Mouse (Mus musculus) liver, postnatal 0 days (tissue): ENCODE data around the gene Cfap43. TPM values are rescaled to one million over a fixed set of nuclear protein-coding genes. Genes with fewer than 3 reads are reported as not detected.

Source experiments
- ATAC-seq: fragments of 200-750 bp; cut with Nextera tagmentation; 2 replicates; pipeline ENCODE4 v1.8.0; 2017; ENCODE audit warnings: mild to moderate bottlenecking, moderate library complexity
- DNase-seq: peaks from one replicate; pipeline ENCODE4 v3.0.0-alpha.2; 2016
- H3K27ac ChIP-seq: fragments of 300-500 bp; sonication (generic); 2 replicates; pipeline ENCODE4 v1.5.1; 2014; ENCODE audit warnings: antibody characterized with exemption, moderate library complexity, mild to moderate bottlenecking, low read depth
- H3K27me3 ChIP-seq: fragments of 300-500 bp; sonication (generic); 2 replicates; pipeline ENCODE4 v1.6.1; 2014; ENCODE audit warnings: low read length, control low read depth, mixed read lengths; ENCODE audit not compliant: insufficient read depth
- H3K36me3 ChIP-seq: fragments of 300-500 bp; sonication (generic); replicated peaks from 2 replicates; pipeline ENCODE4 v1.6.1; 2014; ENCODE audit warnings: mild to moderate bottlenecking, control low read depth, low read length, moderate library complexity, mixed read lengths; ENCODE audit not compliant: insufficient read depth
- H3K4me1 ChIP-seq: fragments of 300-500 bp; sonication (generic); 2 replicates; pipeline ENCODE4 v1.6.1; 2014; ENCODE audit warnings: antibody characterized with exemption, mild to moderate bottlenecking, control low read depth; ENCODE audit not compliant: insufficient read depth
- H3K4me2 ChIP-seq: fragments of 300-500 bp; sonication (generic); 2 replicates; pipeline ENCODE4 v1.6.1; 2014; ENCODE audit warnings: low read depth, mild to moderate bottlenecking, low read length, moderate library complexity, mixed read lengths
- H3K4me3 ChIP-seq: fragments of 300-500 bp; sonication (generic); 2 replicates; pipeline ENCODE4 v1.5.1; 2014; ENCODE audit warnings: low read depth, low read length
- H3K9ac ChIP-seq: fragments of 300-500 bp; sonication (generic); replicated peaks from 2 replicates; pipeline ENCODE4 v1.6.1; 2014; ENCODE audit warnings: mild to moderate bottlenecking, moderate library complexity
- H3K9me3 ChIP-seq: fragments of 300-500 bp; sonication (generic); 2 replicates; pipeline ENCODE4 v1.6.1; 2016; ENCODE audit warnings: mild to moderate bottlenecking, control low read depth, low read length, mixed read lengths
- CTCF ChIP-seq: sonication (generic); IDR thresholded peaks from 2 replicates; pipeline ENCODE4 v1.5.1; 2016; ENCODE audit warnings: antibody characterized with exemption, low read depth
- EP300 ChIP-seq: IDR thresholded peaks from 2 replicates; pipeline ENCODE4 v1.6.1; 2016; ENCODE audit warnings: antibody characterized with exemption, low read depth, mild to moderate bottlenecking
- WGBS: fragments of 180-500 bp; shearing (Covaris S2); extraction: QIAGEN DNeasy Blood & Tissue Kit; methylation state at CpG from one replicate; pipeline ENCODE4 v1.1.7; 2014; ENCODE audit not compliant: insufficient replicate concordance; 5-methylcytosine and 5-hydroxymethylcytosine counted together
- polyA plus RNA-seq: library from polyadenylated mRNA; unstranded; fragments of >200 nt; fragmentation: Nextera tagmentation; extraction: Ambion mirVana; gene quantifications from 2 replicates; pipeline ENCODE4 v1.2.1, GENCODE M21; 2015

Cfap43 gene
- polyA plus RNA-seq, 1 experiment from 2014 or later: 0.05 TPM

GRCm38 (mm10) chr19:47937443-47938406 lies 18.6 kb upstream of the Cfap43 start, which contains the start of gene Cfap58:
TSS of gene Cfap58 (plus strand) at chr19:47937675.
- DNase-seq: peak; percentile 73
- peaks cover 19% of the 10 kb centered on the region for H3K27me3 ChIP-seq
- no peak within 1 kb of the TSS for H3K27ac ChIP-seq
- no peak within 1 kb of the TSS for H3K9ac ChIP-seq
- peak within 1 kb of the TSS; percentile 72 for H3K4me2 ChIP-seq
- H3K4me1 ChIP-seq: peaks cover 7% of the 10 kb centered on the region
- TF ChIP-seq CTCF: peak; percentile 36
- TF ChIP-seq EP300: no peak
- 10% methylated on average over 41 of the region's 41 CpGs for WGBS
- H3K9me3 ChIP-seq: no peaks in the 10 kb centered on the region
- H3K4me3 ChIP-seq: peak within 1 kb of the TSS; percentile 43
- ATAC-seq: peak; percentile 45
- H3K36me3 ChIP-seq: no peaks in the 10 kb centered on the region

- Histone ChIP-seq H3K9me3 (no peaks in the 10 kb centered on the region), H3K4me1 (peaks cover 7% of the 10 kb centered on the region), H3K9ac (no peak overlapping the region), H3K36me3 (no peaks in the 10 kb centered on the region), H3K4me2 (peak overlapping the region; percentile 72), H3K27me3 (peaks cover 19% of the 10 kb centered on the region), H3K4me3 (peak overlapping the region; percentile 43), H3K27ac (no peak overlapping the region)
- 42% methylated on average over 9 of the region's 9 CpGs for WGBS
- DNase-seq (no peak), ATAC-seq (no peak)
- TF ChIP-seq EP300 (no peak), CTCF (no peak)
Measured at GRCm38 (mm10) chr19:47936938-47937337, 17.9 kb upstream of the Cfap43 start.

DNA sequence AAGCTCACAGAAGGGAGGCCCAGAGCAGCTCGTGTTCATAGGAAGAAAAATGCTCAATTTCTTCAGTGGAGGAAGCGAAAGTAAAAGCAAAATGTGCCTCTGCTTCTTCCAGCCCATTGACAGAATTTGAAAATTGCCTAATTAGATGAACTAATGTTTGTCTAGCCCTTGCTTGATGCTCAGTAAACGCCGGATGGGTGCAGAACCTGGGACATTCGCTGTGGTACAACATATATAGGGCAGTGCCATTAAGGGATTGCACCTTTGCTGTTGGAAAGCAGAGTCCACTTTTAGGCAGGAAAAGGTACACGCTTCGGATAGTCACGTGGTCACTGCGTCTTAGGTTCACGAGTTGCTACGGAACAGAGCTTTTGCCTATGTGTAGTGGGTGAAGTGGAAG lies 17.4 kb upstream of the Cfap43 start:
- Histone ChIP-seq H3K9me3 (no peaks in the 10 kb centered on the region), H3K27me3 (peaks cover 19% of the 10 kb centered on the region), H3K4me3 (no peak overlapping the region), H3K4me1 (peaks cover 7% of the 10 kb centered on the region), H3K4me2 (peak overlapping the region; percentile 72; the same call in 1 of the 2 replicates), H3K36me3 (no peaks in the 10 kb centered on the region), H3K27ac (no peak overlapping the region), H3K9ac (no peak overlapping the region)
- TF ChIP-seq EP300 (no peak), CTCF (no peak)
- ATAC-seq (no peak), DNase-seq (no peak)
- 64% methylated on average over 11 of the region's 11 CpGs for WGBS

GRCm38 (mm10) chr19:47935530-47935929 lies 16.4 kb upstream of the Cfap43 start:
- no peak for TF ChIP-seq EP300
- no peak for TF ChIP-seq CTCF
- WGBS: 68% methylated on average over 6 of the region's 6 CpGs
- Histone ChIP-seq H3K36me3 (no peaks in the 10 kb centered on the region), H3K4me3 (no peak overlapping the region), H3K9ac (no peak overlapping the region), H3K4me1 (peaks cover 7% of the 10 kb centered on the region), H3K27ac (no peak overlapping the region), H3K4me2 (no peak overlapping the region), H3K9me3 (no peaks in the 10 kb centered on the region), H3K27me3 (peaks cover 19% of the 10 kb centered on the region)
- DNase-seq: no peak
- no peak for ATAC-seq

DNA sequence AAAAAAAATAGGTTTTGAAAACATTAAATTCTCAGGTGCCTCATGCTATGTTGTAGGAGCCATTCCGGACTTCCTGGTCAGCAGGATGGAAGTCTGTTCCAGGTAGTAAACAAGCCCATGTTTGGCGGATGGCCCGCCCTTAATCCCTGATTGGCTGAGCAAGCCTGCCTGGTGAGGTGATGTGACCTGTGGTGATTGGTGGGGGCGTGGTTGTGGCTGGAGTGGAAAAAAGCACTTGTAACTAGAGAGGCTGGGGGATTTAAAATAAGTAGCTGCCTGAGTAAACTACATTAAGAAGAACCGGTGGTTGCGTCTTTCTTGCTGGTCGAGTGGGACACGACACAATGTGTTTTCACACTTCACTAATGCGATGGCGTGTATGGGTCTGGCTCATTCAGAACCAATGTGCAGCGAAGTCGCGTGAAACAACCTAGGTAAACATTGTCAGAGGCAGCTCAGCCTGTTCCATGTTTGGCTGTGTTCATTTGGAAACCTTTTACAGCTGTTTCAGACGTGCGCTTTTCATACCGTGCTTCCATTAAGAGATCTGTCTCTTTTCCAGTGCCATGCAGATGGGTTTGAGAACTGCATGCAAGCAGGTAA lies 15.7 kb upstream of the Cfap43 start:
- Histone ChIP-seq H3K4me3 (no peak overlapping the region), H3K27ac (no peak overlapping the region), H3K36me3 (no peaks in the 10 kb centered on the region), H3K4me1 (peaks cover 7% of the 10 kb centered on the region), H3K9me3 (no peaks in the 10 kb centered on the region), H3K27me3 (peaks cover 19% of the 10 kb centered on the region), H3K9ac (no peak overlapping the region), H3K4me2 (peak overlapping the region; percentile 29; the same call in 1 of the 2 replicates)
- WGBS: 70% methylated on average over 16 of the region's 16 CpGs
- DNase-seq (no peak), ATAC-seq (peak; percentile 58; the same call in 1 of the 2 replicates)
- TF ChIP-seq CTCF: no peak
- TF ChIP-seq EP300: no peak

DNA sequence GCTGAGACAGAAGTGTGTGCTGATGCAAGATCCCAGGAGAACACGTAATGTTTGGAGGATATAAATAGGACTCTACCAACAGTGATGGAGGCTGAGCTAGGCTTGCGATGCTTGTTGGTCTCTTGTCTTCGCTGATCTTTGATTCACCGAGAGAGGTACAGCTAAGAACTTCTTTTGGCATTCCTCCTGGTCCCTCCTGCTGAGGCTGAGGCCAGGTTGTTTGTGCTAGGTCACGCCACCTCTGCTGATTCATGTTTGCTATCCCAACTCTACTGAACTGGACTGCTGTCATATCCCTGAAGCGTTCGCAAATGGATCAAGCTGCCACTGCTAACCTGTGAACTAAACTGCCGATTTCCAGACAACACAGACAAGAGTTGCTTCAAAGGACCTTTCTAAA lies 15.1 kb upstream of the Cfap43 start:
- H3K9ac ChIP-seq: no peak overlapping the region
- H3K4me1 ChIP-seq: peaks cover 7% of the 10 kb centered on the region
- DNase-seq (no peak), ATAC-seq (no peak)
- H3K4me3 ChIP-seq: no peak overlapping the region
- no peaks in the 10 kb centered on the region for H3K36me3 ChIP-seq
- H3K4me2 ChIP-seq: no peak overlapping the region
- no peak for TF ChIP-seq EP300
- no peak for TF ChIP-seq CTCF
- no peak overlapping the region for H3K27ac ChIP-seq
- no peaks in the 10 kb centered on the region for H3K9me3 ChIP-seq
- 84% methylated on average over 8 of the region's 8 CpGs for WGBS
- peaks cover 19% of the 10 kb centered on the region for H3K27me3 ChIP-seq
